Mouse (Mus musculus) E14TG2a.4 (cell line): ENCODE results near the gene Serpine3.

Source experiments
- CTCF ChIP-seq: conservative IDR thresholded peaks from 2 replicates; pipeline ENCODE4 v1.5.1; 2014; ENCODE audit warnings: low read length
- NANOG ChIP-seq: IDR thresholded peaks from 2 replicates; pipeline ENCODE4 v1.6.1; 2014; ENCODE audit warnings: borderline replicate concordance, low read length, mixed read lengths
- POU5F1 ChIP-seq: IDR thresholded peaks from 2 replicates; pipeline ENCODE4 v1.6.1; 2014; ENCODE audit warnings: low read length, borderline replicate concordance

- TF ChIP-seq CTCF = no peak
- TF ChIP-seq POU5F1 = no peak
- no peak for TF ChIP-seq NANOG
Observed at GRCm38 (mm10) chr14:62650376-62650775, 13.1 kb upstream of the Serpine3 start.
